Mouse (Mus musculus): ENCODE measurements around the gene Obp2b.

Gene Obp2b

GRCm38 (mm10) chr2:25779076-25779475 is 42.3 kb downstream of the Obp2b start:
- no peak for DNase-seq

- DNase-seq, result peak in 1 of 2 experiments; percentile 27
These were observed 44.1 kb downstream of the Obp2b start for GRCm38 (mm10) chr2:25780921-25781320.

GRCm38 (mm10) chr2:25781957-25782356 is 45.1 kb downstream of the Obp2b start, which contains the start of gene Gm13539:
TSS of gene Gm13539 (plus strand) at chr2:25782257.
- DNase-seq, result no peak

- DNase-seq, result peak; percentile 39 to 47
These were observed 48.9 kb downstream of the Obp2b start for GRCm38 (mm10) chr2:25785573-25786322.

- no peak for DNase-seq
These were observed 52.3 kb downstream of the Obp2b start for GRCm38 (mm10) chr2:25789092-25789491.
